Mouse (Mus musculus): ENCODE measurements around the gene Fopnl. TPM values are rescaled to one million over a fixed set of nuclear protein-coding genes. Genes with fewer than 3 reads are reported as not detected.
A peak's percentile ranks its signal among the peaks of the same experiment; 100 is the strongest.

Gene Fopnl
- total RNA-seq, 1 experiment from 2014 or later: 59.6 TPM

- DNase-seq: no peak
Observed at GRCm38 (mm10) chr16:14306451-14306850, 10.8 kb downstream of the Fopnl start.

- peak; percentile 39 for DNase-seq
Observed at GRCm38 (mm10) chr16:14304791-14305190, 12.4 kb downstream of the Fopnl start.

DNA sequence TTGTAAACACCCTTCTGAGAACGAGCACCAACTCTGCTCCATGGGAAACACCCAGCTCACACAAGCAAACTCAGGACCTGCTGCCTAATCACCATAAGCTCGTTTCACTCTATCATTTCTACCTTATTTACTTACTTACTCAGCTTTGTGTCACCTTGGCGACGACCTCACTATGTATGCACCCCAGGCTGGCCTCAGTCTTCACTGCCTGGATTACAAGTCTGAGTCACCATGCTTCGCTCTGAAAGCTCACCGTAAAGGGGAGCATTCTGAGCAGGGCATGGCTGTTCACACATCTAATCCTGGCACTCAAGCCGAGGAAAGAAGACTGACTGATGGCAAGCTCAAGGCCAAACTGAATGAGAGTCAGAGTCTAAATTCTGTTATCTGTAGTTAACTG is 13.5 kb downstream of the Fopnl start:
- peak; percentile 26 for DNase-seq

DNA sequence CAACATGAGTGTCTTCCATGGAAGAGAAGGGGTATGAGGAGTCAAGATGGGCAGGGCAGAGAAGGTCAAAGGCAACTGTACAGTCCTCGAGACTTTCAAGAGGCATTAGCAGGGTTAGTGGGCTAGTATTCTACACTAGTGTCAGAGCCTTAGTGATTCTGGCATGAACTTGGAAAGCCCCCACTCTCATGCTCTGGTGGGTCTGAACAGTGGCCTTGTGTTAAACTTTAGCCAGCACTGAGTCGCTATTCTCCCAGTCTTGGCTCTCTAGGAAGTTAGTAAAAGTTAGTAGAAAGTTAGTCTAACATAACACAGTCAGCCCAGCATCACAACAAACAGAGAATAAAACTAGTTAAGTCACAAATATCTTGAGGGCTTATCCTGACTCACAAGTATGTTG is 14.1 kb downstream of the Fopnl start:
- DNase-seq: no peak

DNA sequence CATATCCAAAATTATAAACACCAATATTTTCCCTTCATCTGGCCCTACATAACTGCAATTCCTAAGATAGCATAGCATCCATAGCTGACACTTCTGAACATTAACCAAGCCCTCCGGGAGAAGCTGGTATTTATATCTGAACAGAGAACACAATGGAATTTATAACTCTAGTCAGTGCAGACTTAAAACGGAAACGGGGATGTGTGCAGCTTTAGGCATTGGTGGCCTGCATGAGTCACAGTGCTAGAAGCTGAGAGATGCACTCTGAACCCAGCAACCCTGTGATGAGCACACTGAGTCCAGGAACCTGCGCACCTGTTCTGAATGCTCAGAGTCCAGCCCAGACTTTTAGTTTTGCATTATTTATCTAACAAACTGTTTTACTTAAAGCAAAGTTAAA is 18.7 kb downstream of the Fopnl start:
- DNase-seq: no peak

DNA sequence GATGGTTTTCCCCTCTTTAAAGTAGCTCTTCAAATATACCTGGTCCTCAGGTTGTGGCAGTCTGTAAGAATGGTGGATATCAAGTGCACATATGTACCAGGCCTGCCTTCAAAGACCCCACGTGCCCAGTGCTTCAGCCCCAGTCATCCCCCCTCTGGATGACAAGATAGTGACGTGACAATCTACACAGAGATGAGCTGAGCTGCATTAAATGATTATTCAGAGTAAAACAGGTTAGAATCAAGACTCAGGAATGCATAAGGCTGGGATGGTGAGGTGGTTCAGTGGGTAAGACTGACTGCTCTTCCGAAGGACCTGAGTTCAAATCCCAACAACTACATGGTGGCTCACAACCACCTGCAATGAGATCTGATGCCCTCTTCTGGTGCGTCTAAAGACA is 19.5 kb downstream of the Fopnl start:
- DNase-seq: no peak

- no peak for DNase-seq
Observed at GRCm38 (mm10) chr16:14297137-14297536, 20.1 kb downstream of the Fopnl start.

- DNase-seq: no peak
Observed at GRCm38 (mm10) chr16:14296544-14297124, 20.6 kb downstream of the Fopnl start.

- no peak for DNase-seq
Observed at GRCm38 (mm10) chr16:14295291-14295690, 21.9 kb downstream of the Fopnl start.

DNA sequence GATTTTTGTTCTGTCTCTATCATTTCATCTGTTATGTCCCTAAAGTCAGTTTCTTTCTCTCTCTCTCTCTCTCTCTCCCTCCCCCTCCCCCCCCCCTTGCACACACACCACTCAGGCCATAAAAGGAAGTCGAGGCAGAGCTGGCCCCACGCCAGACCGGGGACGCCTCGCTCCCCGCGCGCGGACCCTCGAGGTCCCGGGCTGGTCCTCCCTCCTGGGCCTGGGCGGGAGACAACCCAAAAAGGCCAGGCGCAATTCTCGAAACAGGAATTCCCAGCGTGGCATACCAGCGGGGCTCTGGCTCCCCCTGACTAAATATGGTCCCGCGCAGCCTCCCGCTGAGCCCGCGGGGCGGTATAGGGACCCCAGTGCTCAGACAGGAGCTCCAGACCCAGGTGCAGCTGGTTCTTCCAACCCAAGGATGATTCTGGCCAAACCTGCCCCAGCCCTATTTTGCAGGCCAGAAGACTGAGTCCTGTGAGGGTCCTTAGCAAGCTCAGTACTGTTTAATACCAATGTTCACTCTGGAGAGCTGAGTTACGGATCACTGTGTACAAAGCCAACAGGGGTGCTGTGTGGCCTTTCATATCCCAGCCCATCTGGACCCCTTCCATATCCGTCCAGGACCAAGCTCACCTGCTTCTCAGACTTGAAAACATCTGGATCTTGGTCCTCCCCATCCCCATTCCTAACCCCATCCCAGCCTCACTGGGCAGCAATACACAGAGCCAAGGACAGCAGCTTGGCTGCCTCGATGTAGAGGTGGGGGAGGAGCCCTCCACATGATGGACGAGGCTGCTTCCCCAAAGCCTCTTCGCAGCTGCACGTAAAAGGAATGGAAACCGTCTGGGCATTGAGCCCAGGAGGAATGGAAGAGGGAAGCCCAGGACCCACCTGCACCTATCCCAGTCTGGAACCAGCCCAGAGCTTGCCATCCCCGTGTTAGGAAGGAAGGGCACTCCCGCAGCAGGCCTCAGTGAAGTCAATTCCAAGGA is 24.7 kb downstream of the Fopnl start:
- peak; percentile 24 for DNase-seq

GRCm38 (mm10) chr16:14291223-14291622 is 26.0 kb downstream of the Fopnl start, which contains the start of gene Myh11:
TSS of gene Myh11 (minus strand) at chr16:14291372.
- DNase-seq: peak; percentile 80

- DNase-seq: no peak
Observed at GRCm38 (mm10) chr16:14272374-14272965, 44.7 kb downstream of the Fopnl start.

DNA sequence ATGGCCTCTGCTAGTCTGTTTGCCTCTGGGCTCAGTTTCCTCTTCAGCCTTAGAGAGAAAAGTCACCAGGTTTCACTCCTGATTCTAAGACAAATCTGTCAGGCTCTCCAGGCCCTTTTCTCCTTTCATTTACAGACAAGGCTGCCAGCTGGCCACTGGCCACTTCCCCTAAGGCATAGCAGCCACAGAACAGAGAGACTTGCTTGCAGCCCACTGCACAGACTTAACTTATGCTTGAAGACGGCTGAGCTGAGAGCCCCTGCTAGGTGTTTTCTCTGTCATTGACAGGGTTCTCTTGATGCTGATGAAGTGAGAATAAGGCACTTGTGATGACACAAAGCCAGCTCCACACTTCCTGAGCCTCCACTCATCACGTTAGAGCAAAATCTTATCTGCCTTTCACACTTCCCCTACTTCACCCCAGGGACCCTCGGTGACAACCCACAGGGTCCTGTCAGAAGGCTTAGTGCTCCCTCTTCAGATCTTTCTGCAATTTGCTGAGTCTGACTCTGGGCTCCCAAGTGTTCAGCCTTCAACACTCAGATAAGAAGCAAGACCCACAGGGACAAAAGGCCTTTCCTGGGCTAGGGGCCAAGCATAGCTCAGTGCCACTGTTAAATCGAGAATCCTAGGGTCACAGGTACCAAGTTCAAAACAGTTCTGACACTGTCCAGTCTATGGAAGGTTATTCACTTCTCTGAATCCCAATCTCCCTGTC is 51.8 kb downstream of the Fopnl start:
- DNase-seq: peak; percentile 11

DNA sequence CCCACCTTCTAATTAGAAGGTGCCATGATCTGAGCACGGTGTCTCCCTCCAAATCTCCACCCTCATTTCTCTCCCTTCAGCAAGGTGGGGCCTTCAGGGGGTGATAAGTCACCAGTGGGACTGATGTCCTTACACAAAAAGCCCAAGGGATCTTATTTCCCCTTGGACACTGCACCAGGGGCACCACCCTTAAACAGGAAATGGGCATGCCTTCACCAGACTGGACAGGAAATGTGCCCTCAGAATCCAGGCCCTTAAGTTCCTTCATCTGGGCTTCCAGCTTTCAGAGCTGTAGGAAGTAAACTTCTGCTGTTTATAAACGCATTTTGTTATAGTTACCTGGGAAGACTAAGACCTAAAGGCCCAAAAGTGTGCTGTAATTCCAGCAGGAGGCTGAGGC is 52.7 kb downstream of the Fopnl start:
- no peak for DNase-seq

DNA sequence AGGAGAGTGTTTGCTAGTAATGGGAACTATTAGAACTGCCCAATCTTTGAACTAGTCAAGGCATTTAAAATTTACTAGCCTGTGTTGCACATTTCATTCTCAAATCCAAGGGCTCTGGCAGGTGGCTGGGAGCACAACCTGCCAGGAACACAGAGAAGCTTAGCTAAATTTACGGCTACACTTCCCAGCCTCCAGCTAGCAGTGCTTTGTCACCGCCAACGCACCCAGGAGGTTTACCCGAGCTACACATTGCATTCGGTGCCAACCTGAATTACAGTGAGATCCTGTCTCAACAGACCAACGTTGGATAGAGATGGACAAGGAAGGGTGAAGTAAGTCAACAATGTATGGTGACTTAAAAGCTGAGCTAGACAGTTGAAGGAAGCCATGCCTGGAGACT is 54.0 kb downstream of the Fopnl start:
- DNase-seq: no peak

DNA sequence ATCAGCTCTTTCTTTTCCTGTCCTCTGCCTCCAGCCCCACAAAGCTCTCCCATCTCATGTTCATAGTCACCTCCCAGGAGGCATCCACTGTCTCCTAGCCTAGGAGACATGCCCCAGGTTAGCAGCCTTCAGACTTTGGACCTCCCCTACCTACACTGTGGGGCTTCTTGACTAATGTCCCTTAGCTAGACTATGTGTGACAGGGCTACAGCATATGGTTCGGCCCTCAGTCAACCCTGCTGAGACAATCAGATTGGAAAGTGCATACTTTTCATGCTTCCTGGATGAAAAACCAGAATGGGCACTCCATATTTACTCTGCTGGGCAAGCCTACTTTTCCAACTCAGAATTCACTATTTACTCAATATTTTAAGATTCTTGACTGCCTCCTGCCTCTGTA is 54.8 kb downstream of the Fopnl start:
- DNase-seq: no peak

- DNase-seq: peak; percentile 38
Observed at GRCm38 (mm10) chr16:14258856-14259255, 58.3 kb downstream of the Fopnl start.

GRCm38 (mm10) chr16:14253586-14253985 is 63.6 kb downstream of the Fopnl start:
- no peak for DNase-seq

GRCm38 (mm10) chr16:14252877-14253276 is 64.3 kb downstream of the Fopnl start:
- no peak for DNase-seq

GRCm38 (mm10) chr16:14249913-14250312 is 67.3 kb downstream of the Fopnl start:
- DNase-seq: no peak

Data from adrenal gland, postnatal 25 days (tissue).